Mouse (Mus musculus) embryonic fibroblast, embryonic 13.5 days (primary cell): Measurements from ENCODE around the gene Zfp871.
"Not testable (repeated sequence)": the region's sequence is repeated elsewhere in the genome, so short reads cannot be mapped to it uniquely, and the experiment has no call there.

Source experiments
- CTCF ChIP-seq: IDR thresholded peaks from 2 replicates; pipeline ENCODE4 v1.5.1; 2011; ENCODE audit warnings: mild to moderate bottlenecking, control low read depth, low read length, moderate library complexity, borderline replicate concordance; ENCODE audit not compliant: insufficient read depth
- POLR2A ChIP-seq: IDR thresholded peaks from 2 replicates; pipeline ENCODE4 v1.6.1; 2011; ENCODE audit warnings: low read depth, mild to moderate bottlenecking, control low read depth, low read length, moderate library complexity

- not testable (repeated sequence) for TF ChIP-seq CTCF, POLR2A
These were observed 61.7 kb downstream of the Zfp871 start for GRCm38 (mm10) chr17:32726360-32726759.
